Mouse (Mus musculus): Measurements from ENCODE around the gene Phactr4.
"Not testable (repeated sequence)": the region's sequence is repeated elsewhere in the genome, so short reads cannot be mapped to it uniquely, and the experiment has no call there.

Gene Phactr4

GRCm38 (mm10) chr4:132421923-132422782, at the start of gene Phactr4:
Phactr4 (minus strand) TSS chr4:132422489.
- peak; percentile 99 for DNase-seq

- DNase-seq: no peak
Observed at GRCm38 (mm10) chr4:132469873-132470272, 47.6 kb upstream of the Phactr4 start.

DNA sequence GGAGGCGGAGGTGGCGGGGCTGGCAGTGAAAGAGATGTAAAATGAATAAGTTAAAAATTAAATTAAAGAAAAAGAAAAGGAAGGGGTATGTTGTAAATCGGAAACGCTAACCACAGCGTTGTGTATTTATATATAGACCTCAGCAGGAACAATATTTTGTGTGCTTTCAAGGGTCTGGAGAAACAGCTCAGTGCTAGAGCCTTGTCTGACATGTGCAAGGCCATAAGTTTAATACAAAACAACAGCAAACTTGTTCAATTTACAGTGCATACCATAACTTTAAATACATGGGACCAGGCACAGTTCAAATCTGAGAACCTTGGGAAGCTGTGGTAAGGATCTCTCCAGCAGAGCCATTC, 41.9 kb upstream of the Phactr4 start:
- no peak for DNase-seq

- peak; percentile 95 for DNase-seq
Observed at GRCm38 (mm10) chr4:132463430-132464254, 41.4 kb upstream of the Phactr4 start, which contains the start of gene Med18. Med18 (minus strand) TSS chr4:132463921.

DNA sequence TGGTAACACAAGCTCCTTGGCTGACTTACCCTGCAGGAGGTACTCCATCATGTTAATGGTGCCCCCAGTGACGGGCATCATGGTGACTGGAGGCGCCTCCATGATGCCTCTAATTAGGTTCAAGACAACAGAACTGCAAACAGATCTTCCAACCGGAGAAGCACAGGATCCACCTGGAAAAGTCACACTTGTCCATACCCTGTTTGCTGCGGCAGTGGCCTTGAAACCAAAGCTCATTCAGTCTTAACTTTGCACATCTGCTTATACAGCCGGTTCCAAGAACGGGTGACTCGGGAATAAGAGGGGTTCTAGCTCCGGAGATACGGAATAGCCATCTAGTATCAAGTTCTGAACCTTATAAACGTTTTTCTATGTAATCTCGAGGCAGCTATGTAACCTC, 40.5 kb upstream of the Phactr4 start:
- DNase-seq: no peak

GRCm38 (mm10) chr4:132460225-132460624, 37.9 kb upstream of the Phactr4 start:
- DNase-seq: no peak

DNA sequence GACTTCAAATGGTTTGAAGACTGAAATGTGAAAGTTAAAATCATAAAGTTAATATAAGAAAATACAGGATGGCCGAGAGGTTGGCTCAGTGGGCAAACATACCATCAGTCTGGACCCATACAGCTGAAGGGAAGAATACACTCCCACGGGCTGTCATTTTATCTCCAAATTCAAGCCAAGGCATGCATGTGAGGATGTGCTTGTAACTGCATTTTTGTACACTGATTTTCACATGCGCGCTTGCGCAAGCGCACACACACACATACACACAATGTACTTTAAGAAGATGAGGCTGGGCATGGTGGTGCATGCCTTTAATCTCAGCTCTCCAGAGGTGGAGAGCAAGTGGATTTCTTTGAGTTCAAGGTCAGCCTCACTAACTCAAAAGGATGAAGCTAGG, 33.3 kb upstream of the Phactr4 start:
- DNase-seq: no peak

DNA sequence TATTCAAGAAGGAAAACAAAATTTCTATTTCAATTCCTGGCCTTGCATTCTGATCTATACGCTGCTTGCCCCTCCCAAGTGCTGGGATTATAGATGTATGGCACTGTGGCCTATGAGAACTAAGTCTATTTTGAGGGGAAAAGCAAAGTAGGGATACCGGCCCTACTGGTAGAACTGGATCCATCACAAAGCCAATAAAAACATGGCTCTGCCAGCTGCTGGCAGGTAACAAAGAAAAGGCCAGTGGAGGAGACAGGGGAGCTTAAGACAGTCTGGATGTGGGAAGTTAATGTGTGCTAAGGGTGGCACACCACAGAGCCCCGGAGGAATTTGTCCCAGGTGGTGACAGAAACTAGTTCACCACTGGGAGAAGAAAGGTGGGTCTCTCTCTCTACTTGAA, 32.9 kb upstream of the Phactr4 start:
- DNase-seq: peak; percentile 23

GRCm38 (mm10) chr4:132454216-132454615, 31.9 kb upstream of the Phactr4 start:
- DNase-seq: no peak

DNA sequence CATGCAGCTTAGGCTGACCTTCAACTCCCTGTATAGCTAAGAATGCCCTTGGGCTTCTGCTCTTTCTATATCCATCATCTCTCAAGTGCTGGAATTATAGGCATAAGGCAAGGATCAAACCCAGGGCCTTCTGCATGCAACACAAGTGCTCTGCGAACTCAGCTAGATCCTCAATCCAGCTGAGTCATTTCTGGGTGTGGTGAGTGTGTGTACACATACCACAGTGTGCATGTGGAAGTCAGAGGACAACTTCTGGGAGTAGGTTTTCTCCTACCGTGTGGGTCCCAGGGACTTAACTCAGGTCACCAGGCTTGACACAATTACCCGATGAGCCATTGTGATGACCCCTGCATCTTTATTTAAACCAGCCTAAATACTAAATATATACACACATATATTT, 27.5 kb upstream of the Phactr4 start:
- peak; percentile 46 for DNase-seq

DNA sequence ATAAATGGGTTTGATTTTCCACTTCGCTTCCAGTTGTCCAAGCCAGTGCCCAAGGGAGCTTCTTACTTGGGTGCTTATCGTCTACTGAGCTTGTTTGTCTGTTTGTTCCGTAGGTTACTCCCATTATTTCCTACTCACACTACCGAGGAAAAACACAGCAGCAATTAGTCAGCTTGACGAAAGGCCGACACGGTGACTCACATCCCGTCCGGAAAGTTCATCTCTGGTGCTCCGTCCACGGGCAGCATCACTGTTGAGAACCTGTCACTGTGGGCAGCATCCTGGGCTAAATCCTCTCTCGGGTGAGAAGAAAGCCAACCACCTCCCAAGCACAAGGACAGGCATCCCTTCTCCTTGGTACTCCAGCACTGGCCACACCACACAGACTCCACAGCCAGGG, 23.8 kb upstream of the Phactr4 start:
- no peak for DNase-seq

- DNase-seq: no peak
Observed at GRCm38 (mm10) chr4:132444516-132444915, 22.2 kb upstream of the Phactr4 start.

- DNase-seq: no peak
Observed at GRCm38 (mm10) chr4:132437857-132438256, 15.6 kb upstream of the Phactr4 start.

DNA sequence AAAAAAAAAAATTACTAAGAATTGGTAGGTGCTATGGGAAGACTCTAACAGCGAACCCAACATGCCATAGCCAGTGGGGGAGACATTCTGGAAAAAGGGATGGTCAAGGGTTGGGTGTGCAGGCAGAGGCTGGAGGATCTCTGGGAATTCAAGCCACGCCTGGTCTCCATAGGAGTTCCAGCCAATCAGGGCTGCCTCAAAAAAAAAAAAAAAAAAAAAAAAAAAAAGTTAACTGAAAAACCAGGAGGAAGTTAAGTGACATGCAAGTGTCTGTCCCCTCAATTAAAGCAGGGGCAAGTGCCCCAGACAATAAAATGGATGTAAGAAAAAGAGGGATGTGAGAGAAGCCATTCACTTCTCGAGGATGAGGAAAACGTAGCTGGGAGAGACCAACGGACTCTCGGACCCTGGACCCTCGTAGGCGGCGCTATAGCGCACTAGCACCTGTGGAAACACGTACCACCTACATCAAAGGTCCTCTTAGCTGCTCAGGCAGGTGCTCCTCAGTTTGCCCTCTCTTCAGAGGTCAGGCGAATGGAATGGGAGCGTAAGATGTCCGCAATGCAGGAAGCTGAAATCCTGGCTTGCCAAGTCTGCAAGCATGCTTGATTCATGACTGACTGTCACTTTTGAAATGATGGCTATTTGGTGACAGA, 10.6 kb upstream of the Phactr4 start:
- no peak for DNase-seq

DNA sequence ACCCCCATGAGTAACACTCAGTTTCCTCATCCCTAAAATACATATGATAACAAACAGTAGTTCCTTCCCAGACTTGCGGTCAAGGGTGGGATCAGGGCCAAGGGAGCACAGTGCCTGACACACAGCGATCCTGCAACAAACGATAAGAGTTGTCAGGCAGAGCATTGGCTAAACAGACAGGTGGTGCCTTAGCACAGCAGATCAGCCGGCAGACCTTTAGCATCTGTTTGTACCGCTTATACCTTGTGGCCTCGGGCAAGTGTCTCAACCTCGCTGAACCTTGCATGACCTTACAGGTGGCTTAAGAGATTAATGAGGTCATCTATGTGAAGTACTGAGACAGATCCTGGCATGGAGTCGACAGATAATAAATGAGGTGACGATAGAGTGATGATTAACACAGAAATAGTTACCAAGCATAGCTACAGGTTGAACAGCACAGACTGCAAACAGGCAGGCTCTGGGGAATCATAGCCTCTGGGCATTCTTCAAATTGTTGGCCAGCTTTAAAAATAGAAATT, 5.8 kb upstream of the Phactr4 start:
- no peak for DNase-seq

- DNase-seq: no peak
Observed at GRCm38 (mm10) chr4:132427493-132427892, 5.2 kb upstream of the Phactr4 start.

DNA sequence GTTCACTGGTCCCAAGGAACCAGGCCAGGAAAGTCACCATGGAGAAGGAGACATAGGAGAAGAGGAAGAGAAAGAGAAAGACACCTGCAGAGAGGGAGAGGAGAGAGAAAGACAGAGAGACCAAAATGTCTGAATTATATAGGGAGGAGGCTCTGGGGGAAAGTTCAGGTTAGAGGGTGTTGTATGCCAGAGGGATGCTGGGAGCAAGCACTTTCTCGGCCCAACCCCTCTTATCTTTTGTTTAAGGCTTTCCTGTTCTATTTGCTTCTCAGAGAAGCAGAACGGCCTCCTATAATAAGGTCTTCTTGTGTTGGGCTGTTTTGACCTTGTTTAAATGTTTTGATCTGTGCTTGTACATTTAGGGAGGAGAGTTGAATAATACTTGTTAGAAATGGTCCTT, 3.7 kb upstream of the Phactr4 start:
- no peak for DNase-seq

GRCm38 (mm10) chr4:132424765-132425164, 2.5 kb upstream of the Phactr4 start:
- DNase-seq: peak; percentile 25

GRCm38 (mm10) chr4:132421556-132421922, 750 bp downstream of the Phactr4 start:
- DNase-seq: no peak

DNA sequence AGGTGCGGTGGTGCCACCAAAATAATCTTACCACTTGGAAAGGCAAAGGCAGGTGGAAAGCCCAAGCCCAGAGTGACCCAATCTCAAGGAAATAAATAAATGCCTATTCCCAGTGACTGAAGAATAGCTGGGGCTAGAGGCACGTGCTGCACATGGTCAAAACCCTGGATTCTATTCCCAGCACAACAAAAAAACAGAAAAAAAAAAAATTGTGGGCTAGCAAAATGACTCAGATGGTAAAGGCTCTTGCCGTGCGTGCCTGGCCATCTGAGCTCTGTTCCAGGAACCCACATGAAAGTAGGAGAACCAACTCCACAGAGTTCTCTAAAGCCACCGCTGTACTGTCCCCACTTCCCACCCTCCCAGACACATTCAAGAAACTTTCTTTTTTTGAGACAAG, 1.8 kb downstream of the Phactr4 start:
- DNase-seq: no peak

DNA sequence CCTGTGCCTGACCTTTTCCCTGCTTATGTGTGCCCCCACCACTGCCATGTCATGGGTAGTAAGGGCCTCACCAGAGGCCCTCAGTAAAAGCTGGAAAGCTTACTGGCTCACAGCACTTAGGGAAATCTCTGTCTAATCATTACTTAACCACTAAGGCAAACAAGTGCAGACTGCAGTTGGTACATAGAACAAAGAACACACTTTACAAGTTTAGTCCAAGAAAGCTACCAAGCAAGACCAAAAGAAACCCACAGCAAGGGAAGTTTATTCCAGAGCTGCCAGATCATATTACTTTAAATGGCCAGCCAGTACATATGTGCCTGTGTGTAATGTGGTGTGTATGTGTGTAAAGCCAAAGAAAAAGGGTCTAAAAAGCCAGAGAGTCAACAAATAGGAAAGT, 6.3 kb downstream of the Phactr4 start:
- DNase-seq: peak; percentile 41

DNA sequence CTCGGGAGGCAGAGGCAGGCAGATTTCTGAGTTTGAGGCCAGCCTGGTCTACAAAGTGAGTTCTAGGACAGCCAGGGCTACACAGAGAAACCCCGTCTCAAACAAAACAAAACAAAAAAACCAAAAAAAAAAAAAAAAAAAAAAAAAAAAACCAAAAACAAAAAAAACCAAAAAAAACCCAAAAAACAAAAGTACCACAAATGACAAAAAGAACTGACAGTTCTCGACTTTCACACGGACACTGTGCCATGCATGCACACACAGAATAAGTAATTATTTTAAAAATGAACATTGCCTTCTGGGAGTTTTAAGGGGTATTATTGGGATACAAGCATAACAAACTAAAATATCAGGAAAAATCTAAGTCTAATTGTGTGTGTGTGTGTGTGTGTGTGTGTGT, 9.0 kb downstream of the Phactr4 start:
- DNase-seq: not testable (repeated sequence)
